Mouse (Mus musculus): ENCODE measurements around the gene Zdhhc3. TPM values are rescaled to one million over a fixed set of nuclear protein-coding genes. Genes with fewer than 3 reads are reported as not detected.

Gene Zdhhc3
- polyA plus RNA-seq, 1 experiment from 2014 or later, result 64.7 TPM

GRCm38 (mm10) chr9:123148430-123148829 is 35.4 kb upstream of the Zdhhc3 start:
- no peaks in the 10 kb centered on the region for H3K4me1 ChIP-seq (replicated peaks; ENCODE audit: control insufficient read depth, insufficient read depth)
- WGBS, result 42% methylated on average over 5 of the region's 5 CpGs

DNA sequence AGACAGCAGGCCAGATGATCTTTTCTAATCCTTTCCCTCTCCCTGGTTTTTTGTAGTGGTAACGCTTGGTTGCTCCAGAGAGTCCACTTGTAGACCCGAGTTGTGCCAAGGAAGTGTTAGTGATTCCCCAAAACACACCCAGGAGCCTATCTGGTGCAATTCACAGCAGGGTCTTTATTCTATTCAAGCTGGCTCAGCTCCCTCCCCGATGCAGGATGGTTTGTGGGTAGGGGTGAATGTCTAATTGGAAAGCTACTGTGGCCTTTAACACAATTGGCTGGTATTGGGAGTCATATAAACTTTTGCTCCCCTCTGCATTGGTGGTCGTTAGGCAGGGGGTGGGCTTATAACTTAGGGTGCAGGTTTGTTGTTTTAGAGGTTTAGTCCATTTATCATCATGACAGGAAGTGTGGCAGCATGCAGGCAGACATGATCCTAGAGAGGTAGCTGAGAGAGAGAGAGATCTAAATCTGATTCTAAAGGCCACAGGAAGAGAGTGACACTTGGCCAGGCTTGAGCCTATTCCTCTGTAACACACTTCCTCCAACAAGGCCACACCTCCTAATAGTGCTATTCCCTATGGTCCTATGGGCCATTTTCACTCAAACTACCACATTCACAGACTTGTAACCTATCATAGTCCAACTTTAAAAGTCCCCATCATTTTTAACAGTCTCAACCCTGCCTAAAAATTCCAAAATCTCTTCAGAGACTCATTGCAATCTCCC is 27.0 kb upstream of the Zdhhc3 start:
- ATAC-seq (ENCODE audit: low FRiP score, low TSS enrichment) (no peak), DNase-seq (ENCODE audit: low spot score) (no peak)
- Histone ChIP-seq H3K4me3 (ENCODE audit: low read depth, low read length) (no peak overlapping the region), H3K9ac (ENCODE audit: low read length) (no peak overlapping the region), H3K9me3 (ENCODE audit: control insufficient read depth, low read length) (no peaks in the 10 kb centered on the region), H3K27me3 (ENCODE audit: control insufficient read depth, insufficient read depth, low read length) (no peaks in the 10 kb centered on the region), H3K27ac (replicated peaks) (peak overlapping the region; percentile 82), H3K4me2 (replicated peaks; ENCODE audit: low read depth) (no peak overlapping the region), H3K36me3 (ENCODE audit: control insufficient read depth, insufficient read depth, low read length) (peaks cover 14% of the 10 kb centered on the region), H3K4me1 (replicated peaks; ENCODE audit: control insufficient read depth, insufficient read depth) (0 out of 2 replicates have a peak, but pooled peaks cover 3% of the 10 kb centered on the region)
- WGBS, result 60% methylated on average over 4 of the region's 4 CpGs
- no peak for TF ChIP-seq EP300 (optimal IDR thresholded peaks at IDR 0.05)
- TF ChIP-seq CTCF (IDR thresholded peaks at IDR 0.05; ENCODE audit: low read depth), result no peak

More at GRCm38 (mm10) chr9:123148430-123148829, 35.4 kb upstream of the Zdhhc3 start:
- no peaks in the 10 kb centered on the region for H3K36me3 ChIP-seq (ENCODE audit: control insufficient read depth, insufficient read depth, low read length)
- no peak overlapping the region for H3K9ac ChIP-seq (ENCODE audit: low read length)
- H3K27ac ChIP-seq (replicated peaks), result peak overlapping the region; percentile 78
- no peaks in the 10 kb centered on the region for H3K27me3 ChIP-seq (ENCODE audit: control insufficient read depth, insufficient read depth, low read length)
- no peaks in the 10 kb centered on the region for H3K9me3 ChIP-seq (ENCODE audit: control insufficient read depth, low read length)
- DNase-seq (ENCODE audit: low spot score) (no peak), ATAC-seq (ENCODE audit: low FRiP score, low TSS enrichment) (peak; percentile 61; the same call in 1 of the 2 replicates)
- TF ChIP-seq EP300 (optimal IDR thresholded peaks at IDR 0.05) (no peak), CTCF (IDR thresholded peaks at IDR 0.05; ENCODE audit: low read depth) (no peak)
- no peak overlapping the region for H3K4me2 ChIP-seq (replicated peaks; ENCODE audit: low read depth)
- H3K4me3 ChIP-seq (ENCODE audit: low read depth, low read length), result no peak overlapping the region

- 50% methylated on average over 5 of the region's 5 CpGs for WGBS
- TF ChIP-seq CTCF (IDR thresholded peaks at IDR 0.05; ENCODE audit: low read depth) (no peak), EP300 (optimal IDR thresholded peaks at IDR 0.05) (peak; percentile 48)
- no peak overlapping the region for H3K4me3 ChIP-seq (ENCODE audit: low read depth, low read length)
- no peak overlapping the region for H3K4me2 ChIP-seq (replicated peaks; ENCODE audit: low read depth)
- peak; percentile 40 for DNase-seq (ENCODE audit: low spot score)
- H3K4me1 ChIP-seq (replicated peaks; ENCODE audit: control insufficient read depth, insufficient read depth), result 0 out of 2 replicates have a peak, but pooled peaks cover 3% of the 10 kb centered on the region
- no peaks in the 10 kb centered on the region for H3K27me3 ChIP-seq (ENCODE audit: control insufficient read depth, insufficient read depth, low read length)
- peaks cover 14% of the 10 kb centered on the region for H3K36me3 ChIP-seq (ENCODE audit: control insufficient read depth, insufficient read depth, low read length)
- peak overlapping the region; percentile 82 for H3K27ac ChIP-seq (replicated peaks)
- no peak overlapping the region for H3K9ac ChIP-seq (ENCODE audit: low read length)
- no peaks in the 10 kb centered on the region for H3K9me3 ChIP-seq (ENCODE audit: control insufficient read depth, low read length)
- peak; percentile 67; the same call in 1 of the 2 replicates for ATAC-seq (ENCODE audit: low FRiP score, low TSS enrichment)
Measured at GRCm38 (mm10) chr9:123138891-123139474, 26.0 kb upstream of the Zdhhc3 start.

DNA sequence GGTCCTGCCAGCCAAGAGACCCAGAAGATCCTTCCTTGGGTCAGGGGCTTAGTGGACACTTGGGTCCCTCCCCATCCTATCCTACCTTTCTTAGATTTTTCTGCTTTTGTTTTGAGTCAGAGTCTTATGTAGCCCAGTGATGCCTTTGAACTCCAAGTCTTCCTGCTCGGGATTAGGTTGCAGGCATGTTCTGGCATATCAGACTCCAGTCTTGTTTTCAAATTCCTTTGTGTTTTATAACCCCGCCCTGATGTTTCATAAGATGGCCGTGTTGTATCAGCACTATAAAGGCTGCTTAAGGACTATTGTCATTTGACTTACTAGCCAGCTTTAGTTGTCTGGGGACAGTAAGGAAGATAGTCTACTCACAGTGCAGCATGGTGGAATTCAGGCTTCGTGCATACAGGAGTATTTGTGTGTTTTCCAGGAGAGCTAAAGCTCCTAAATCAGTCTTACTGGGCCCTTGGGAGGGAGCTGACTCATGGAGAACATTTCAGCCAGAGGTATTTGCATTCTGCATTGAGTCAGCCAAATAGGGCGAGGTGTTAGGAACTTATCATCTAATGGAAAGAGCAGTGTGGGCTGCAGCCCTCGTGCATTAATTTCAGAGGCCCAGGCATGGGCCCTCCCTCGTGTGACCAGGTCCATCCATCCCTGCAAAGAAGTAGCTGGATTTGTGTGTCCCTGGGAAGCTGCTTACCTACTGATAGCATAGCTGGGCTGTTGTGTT is 24.1 kb upstream of the Zdhhc3 start:
- Histone ChIP-seq H3K4me1 (replicated peaks; ENCODE audit: control insufficient read depth, insufficient read depth) (0 out of 2 replicates have a peak, but pooled peaks cover 3% of the 10 kb centered on the region), H3K9ac (ENCODE audit: low read length) (no peak overlapping the region), H3K4me3 (ENCODE audit: low read depth, low read length) (no peak overlapping the region), H3K36me3 (ENCODE audit: control insufficient read depth, insufficient read depth, low read length) (peaks cover 27% of the 10 kb centered on the region), H3K27ac (replicated peaks) (peak overlapping the region; percentile 82), H3K27me3 (ENCODE audit: control insufficient read depth, insufficient read depth, low read length) (no peaks in the 10 kb centered on the region), H3K4me2 (replicated peaks; ENCODE audit: low read depth) (no peak overlapping the region), H3K9me3 (ENCODE audit: control insufficient read depth, low read length) (no peaks in the 10 kb centered on the region)
- peak; percentile 67 for ATAC-seq (ENCODE audit: low FRiP score, low TSS enrichment)
- WGBS, result 42% methylated on average over 7 of the region's 7 CpGs
- TF ChIP-seq EP300 (optimal IDR thresholded peaks at IDR 0.05) (peak; percentile 35), CTCF (IDR thresholded peaks at IDR 0.05; ENCODE audit: low read depth) (no peak)
- peak; percentile 34 for DNase-seq (ENCODE audit: low spot score)

DNA sequence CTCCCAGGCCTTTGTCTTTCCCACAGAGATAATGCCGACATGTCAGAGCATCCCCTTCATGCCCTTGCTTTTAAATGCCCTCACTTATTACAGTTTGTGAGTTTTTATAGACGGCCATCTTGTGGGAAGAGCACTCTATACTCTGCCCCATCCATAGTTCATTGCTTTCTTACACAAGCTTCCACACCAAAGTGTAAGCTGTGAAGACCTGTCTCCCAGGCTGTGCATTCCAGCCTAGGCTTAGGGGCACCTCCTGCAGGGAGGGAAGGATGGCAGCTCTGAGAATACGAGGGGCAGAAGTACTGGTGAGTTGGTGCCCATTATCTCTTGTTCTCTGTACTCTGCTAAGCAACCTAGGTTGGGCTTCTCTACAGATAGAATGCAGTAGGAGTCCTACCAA is 20.0 kb upstream of the Zdhhc3 start:
- no peak overlapping the region for H3K9ac ChIP-seq (ENCODE audit: low read length)
- no peak overlapping the region for H3K4me2 ChIP-seq (replicated peaks; ENCODE audit: low read depth)
- ATAC-seq (ENCODE audit: low FRiP score, low TSS enrichment) (no peak), DNase-seq (ENCODE audit: low spot score) (no peak)
- TF ChIP-seq EP300 (optimal IDR thresholded peaks at IDR 0.05) (no peak), CTCF (IDR thresholded peaks at IDR 0.05; ENCODE audit: low read depth) (no peak)
- no peaks in the 10 kb centered on the region for H3K9me3 ChIP-seq (ENCODE audit: control insufficient read depth, low read length)
- H3K4me1 ChIP-seq (replicated peaks; ENCODE audit: control insufficient read depth, insufficient read depth), result no peaks in the 10 kb centered on the region
- no peak overlapping the region for H3K27ac ChIP-seq (replicated peaks)
- H3K36me3 ChIP-seq (ENCODE audit: control insufficient read depth, insufficient read depth, low read length), result peaks cover 44% of the 10 kb centered on the region
- no peak overlapping the region for H3K4me3 ChIP-seq (ENCODE audit: low read depth, low read length)
- 92% methylated on average over 3 of the region's 3 CpGs for WGBS
- H3K27me3 ChIP-seq (ENCODE audit: control insufficient read depth, insufficient read depth, low read length), result no peaks in the 10 kb centered on the region

Measured in stomach, postnatal 0 days (tissue).